Comparison of ENCODE assay signal across 16 mouse cellular contexts in genomic region chr4:44880065-44880623, GRCm38 (mm10).
DNase-seq lines count a peak whose midpoint lies in the region; ATAC-seq and TF ChIP-seq lines count a peak whose summit lies in the region.
"Had no signal": no experiment of that assay in that cellular context is flagged by ENCODE, and none has a peak within 500 bp of the region (broad histone marks: within the 10 kb centered on the region; RNA-seq: fewer than 3 reads in every experiment).

No protein-coding gene starts in this region.

- no peaks in the 10 kb centered on the region for H3K9me3 ChIP-seq in liver, postnatal 0 days (ENCODE audit: low read length)
- no peaks in the 10 kb centered on the region for H3K9me3 ChIP-seq in liver, embryonic 11.5 days (ENCODE audit: control insufficient read depth, low read length)
- no peaks in the 10 kb centered on the region for H3K9me3 ChIP-seq in forebrain, embryonic 16.5 days (ENCODE audit: control insufficient read depth, low read length)
- H3K9me3 ChIP-seq in midbrain, postnatal 0 days (ENCODE audit: low read length) = no peaks in the 10 kb centered on the region
- H3K9me3 ChIP-seq: kidney, embryonic 15.5 days; neural tube, embryonic 13.5 days had no signal

- no peak for DNase-seq in liver, postnatal 0 days
- no peak for DNase-seq in liver, embryonic 11.5 days (ENCODE audit: low spot score)
- peak; percentile 34 for DNase-seq in embryo, embryonic 11 days
- DNase-seq in midbrain, postnatal 0 days (ENCODE audit: low spot score) = peak; percentile 5
- DNase-seq in heart, adult 8-10 months (ENCODE audit: low spot score) = no peak
- DNase-seq in testis, postnatal 14 days (ENCODE audit: low spot score) = no peak
- DNase-seq: cerebellum, adult 9-11 months; heart, postnatal 14 days; liver; lung, adult 2 months; lung, postnatal 36 days; right cerebral cortex, postnatal 4 days had no signal

- no peak for TF ChIP-seq CTCF in liver, postnatal 0 days (IDR thresholded peaks at IDR 0.05; ENCODE audit: low read depth)
- TF ChIP-seq CTCF in midbrain, postnatal 0 days (IDR thresholded peaks at IDR 0.05) = no peak

- no peak for ATAC-seq in liver, postnatal 0 days
- ATAC-seq in liver, embryonic 11.5 days (replicated peaks; ENCODE audit: low FRiP score) = no peak
- no peak for ATAC-seq in forebrain, embryonic 16.5 days
- ATAC-seq in midbrain, postnatal 0 days (ENCODE audit: low FRiP score) = no peak

- 0 out of 2 replicates have a peak overlapping the region, but pooled peaks have one; percentile 4 for H3K4me2 ChIP-seq in liver, postnatal 0 days (ENCODE audit: low read depth, low read length)
- H3K4me2 ChIP-seq in liver, embryonic 11.5 days = no peak overlapping the region
- no peak overlapping the region for H3K4me2 ChIP-seq in forebrain, embryonic 16.5 days (ENCODE audit: low read length)
- no peak overlapping the region for H3K4me2 ChIP-seq in midbrain, postnatal 0 days (ENCODE audit: low read depth, low read length, poor library complexity, severe bottlenecking)
- H3K4me2 ChIP-seq: heart, embryonic 11.5 days; kidney, embryonic 15.5 days; neural tube, embryonic 13.5 days had no signal

- no peaks in the 10 kb centered on the region for H3K4me1 ChIP-seq in liver, postnatal 0 days (ENCODE audit: insufficient read depth)
- H3K4me1 ChIP-seq in liver, embryonic 11.5 days (replicated peaks; ENCODE audit: control insufficient read depth, insufficient read depth, low read length) = no peaks in the 10 kb centered on the region
- H3K4me1 ChIP-seq in forebrain, embryonic 16.5 days (replicated peaks; ENCODE audit: control insufficient read depth, insufficient read depth, low read length) = no peaks in the 10 kb centered on the region; the same call in 1 of the 2 replicates
- no peaks in the 10 kb centered on the region for H3K4me1 ChIP-seq in midbrain, postnatal 0 days (ENCODE audit: insufficient read depth, low read length)
- H3K4me1 ChIP-seq: kidney, embryonic 15.5 days had no signal

- WGBS in liver, postnatal 0 days (ENCODE audit: insufficient replicate concordance) = 56% methylated on average over 7 of the region's 7 CpGs
- 61% methylated on average over 7 of the region's 7 CpGs for WGBS in liver, embryonic 11.5 days
- 9% methylated on average over 7 of the region's 7 CpGs for WGBS in forebrain, embryonic 16.5 days
- WGBS in midbrain, postnatal 0 days = 13% methylated on average over 7 of the region's 7 CpGs

- no peak overlapping the region for H3K4me3 ChIP-seq in liver, postnatal 0 days (ENCODE audit: low read depth, low read length)
- no peak overlapping the region for H3K4me3 ChIP-seq in liver, embryonic 11.5 days (ENCODE audit: low read depth, low read length)
- H3K4me3 ChIP-seq in forebrain, embryonic 16.5 days (replicated peaks; ENCODE audit: low read length) = no peak overlapping the region
- no peak overlapping the region for H3K4me3 ChIP-seq in midbrain, postnatal 0 days (ENCODE audit: low read depth, low read length)
- H3K4me3 ChIP-seq: kidney, embryonic 15.5 days; neural tube, embryonic 13.5 days had no signal

- H3K27me3 ChIP-seq in liver, postnatal 0 days (ENCODE audit: insufficient read depth, low read length) = no peaks in the 10 kb centered on the region
- H3K27me3 ChIP-seq in liver, embryonic 11.5 days (replicated peaks; ENCODE audit: control insufficient read depth, insufficient read depth, low read length) = no peaks in the 10 kb centered on the region
- H3K27me3 ChIP-seq in forebrain, embryonic 16.5 days (replicated peaks; ENCODE audit: control insufficient read depth, insufficient read depth, low read length) = no peaks in the 10 kb centered on the region
- no peaks in the 10 kb centered on the region for H3K27me3 ChIP-seq in midbrain, postnatal 0 days (ENCODE audit: insufficient read depth, low read length)
- H3K27me3 ChIP-seq: kidney, embryonic 15.5 days; neural tube, embryonic 13.5 days had no signal

- no peaks in the 10 kb centered on the region for H3K36me3 ChIP-seq in liver, postnatal 0 days (replicated peaks; ENCODE audit: insufficient read depth, low read length)
- no peaks in the 10 kb centered on the region for H3K36me3 ChIP-seq in liver, embryonic 11.5 days (ENCODE audit: control insufficient read depth, insufficient read depth, low read length)
- no peaks in the 10 kb centered on the region for H3K36me3 ChIP-seq in forebrain, embryonic 16.5 days (ENCODE audit: control insufficient read depth, insufficient read depth)
- no peaks in the 10 kb centered on the region for H3K36me3 ChIP-seq in midbrain, postnatal 0 days (ENCODE audit: insufficient read depth, low read length)
- H3K36me3 ChIP-seq: kidney, embryonic 15.5 days; neural tube, embryonic 13.5 days had no signal

- no peak overlapping the region for H3K27ac ChIP-seq in liver, postnatal 0 days (ENCODE audit: low read depth)
- H3K27ac ChIP-seq in liver, embryonic 11.5 days (ENCODE audit: low read depth, low read length) = no peak overlapping the region
- H3K27ac ChIP-seq in forebrain, embryonic 16.5 days (ENCODE audit: low read length) = peak overlapping the region; percentile 13; the same call in 1 of the 2 replicates
- no peak overlapping the region for H3K27ac ChIP-seq in midbrain, postnatal 0 days (ENCODE audit: low read depth, low read length)
- H3K27ac ChIP-seq: kidney, embryonic 15.5 days; neural tube, embryonic 13.5 days had no signal

- no peak overlapping the region for H3K9ac ChIP-seq in liver, postnatal 0 days (replicated peaks)
- H3K9ac ChIP-seq in liver, embryonic 11.5 days (ENCODE audit: low read depth, low read length) = no peak overlapping the region
- no peak overlapping the region for H3K9ac ChIP-seq in forebrain, embryonic 16.5 days (replicated peaks; ENCODE audit: low read depth, low read length)
- no peak overlapping the region for H3K9ac ChIP-seq in midbrain, postnatal 0 days (replicated peaks; ENCODE audit: low read length, poor library complexity, severe bottlenecking)
- H3K9ac ChIP-seq: kidney, embryonic 15.5 days; neural tube, embryonic 13.5 days had no signal

- no peak for TF ChIP-seq EP300 in liver, postnatal 0 days (IDR thresholded peaks at IDR 0.05; ENCODE audit: low read depth)

Comparison
In these comparisons a context has a peak if more than half of its experiments do, and no peak if none do; other contexts are left out.
1. DNase-seq: peak in embryo, embryonic 11 days (single experiment) and midbrain, postnatal 0 days (single experiment); none in liver, postnatal 0 days (single experiment), liver, embryonic 11.5 days (single experiment), heart, adult 8-10 months (single experiment) and testis, postnatal 14 days (single experiment).